Mouse (Mus musculus) megakaryocyte, embryonic 14.5 days (primary cell): ENCODE results near the gene Ccdc189.

Experiments
- FLI1 ChIP-seq: IDR thresholded peaks from 2 replicates; pipeline ENCODE4 v1.6.1; 2012; ENCODE audit warnings: low read length, inconsistent platforms, mixed read lengths
- GATA1 ChIP-seq: IDR thresholded peaks from 3 replicates; pipeline ENCODE4 v1.6.1; 2012; ENCODE audit warnings: mixed read lengths, low read length, inconsistent platforms, borderline replicate concordance

DNA sequence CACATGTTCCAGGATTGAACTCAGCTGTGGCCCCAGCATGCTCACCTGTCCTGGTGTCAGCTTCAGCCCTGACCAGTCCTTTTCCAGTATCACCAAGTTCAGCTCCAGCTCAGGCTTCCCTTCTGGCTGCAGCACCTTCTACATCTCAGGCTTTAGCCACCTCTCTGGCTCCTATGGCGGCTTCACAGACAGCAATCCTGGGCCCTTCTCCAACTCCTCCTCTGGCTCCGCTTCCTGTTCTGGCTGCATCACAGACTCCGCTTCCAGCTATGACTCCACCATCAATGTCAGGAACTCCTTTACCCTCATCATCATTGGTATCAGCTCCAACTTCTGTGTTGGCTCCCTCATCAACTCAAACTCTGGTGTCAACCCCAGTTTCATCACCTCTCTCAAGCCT, 46.7 kb downstream of the Ccdc189 start:
- TF ChIP-seq FLI1 (no peak), GATA1 (no peak)
